Mouse (Mus musculus) heart, postnatal 10 days (tissue): Measurements from ENCODE around the gene Gm47791. TPM values are rescaled to one million over a fixed set of nuclear protein-coding genes. Genes with fewer than 3 reads are reported as not detected.

Source experiments
- DNase-seq, 2 experiments: peaks; one replicate each; pipeline ENCODE4 v3.0.0; 2021
- intact Hi-C: fragments of 180-260 bp; cut with DNase I; formaldehyde crosslinking; loops from one replicate; pipeline ENCODE4 v1.15.1; 2025
- total RNA-seq, 2 experiments: library from RNA; stranded (reverse); gene quantifications; 2 replicates each; pipeline ENCODE4 v1.2.3; 2021

Gm47791 gene
- total RNA-seq, result not detected

GRCm38 (mm10) chr1:82771022-82771586 lies at the start of gene Gm47791:
TSS of gene Gm47791 (minus strand) at chr1:82771243.
- intact Hi-C loops, result no loop called here
- no peak for DNase-seq

GRCm38 (mm10) chr1:82820626-82821186 lies 49.7 kb upstream of the Gm47791 start:
- no peak for DNase-seq
- intact Hi-C loops, result no loop called here

DNA sequence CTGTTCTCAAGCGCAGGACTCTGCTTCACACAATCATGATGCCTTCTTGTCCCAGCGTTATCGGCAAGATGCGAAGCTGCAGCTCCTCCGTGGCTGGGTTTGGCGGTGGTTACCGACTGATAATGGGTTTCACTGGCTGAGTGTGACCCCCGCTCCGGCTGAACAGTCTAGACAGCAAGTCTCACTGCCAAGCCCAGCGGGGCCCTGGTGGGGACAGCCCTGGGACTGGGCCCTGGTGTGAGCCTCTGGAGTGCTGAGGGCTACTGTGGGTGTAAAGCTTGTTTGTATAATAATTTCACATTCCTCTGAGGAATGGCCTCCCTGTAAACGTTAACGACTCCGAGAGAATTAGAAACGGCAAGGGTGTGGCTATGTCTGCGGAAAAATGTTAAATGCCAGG lies 49.1 kb upstream of the Gm47791 start:
- peak in 1 of 2 experiments; percentile 40 for DNase-seq
- intact Hi-C loops, result no loop called here

- intact Hi-C loops, result no loop called here
- DNase-seq, result no peak
Measured at GRCm38 (mm10) chr1:82819366-82819765, 48.3 kb upstream of the Gm47791 start.

GRCm38 (mm10) chr1:82815941-82816716 lies 45.1 kb upstream of the Gm47791 start:
- no peak for DNase-seq
- intact Hi-C loops, result no loop called here

GRCm38 (mm10) chr1:82811766-82812165 lies 40.7 kb upstream of the Gm47791 start:
- DNase-seq, result no peak
- intact Hi-C loops, result no loop called here

GRCm38 (mm10) chr1:82808564-82808963 lies 37.5 kb upstream of the Gm47791 start:
- DNase-seq, result no peak
- intact Hi-C loops, result no loop called here

GRCm38 (mm10) chr1:82807206-82807605 lies 36.2 kb upstream of the Gm47791 start:
- DNase-seq, result no peak
- intact Hi-C loops, result no loop called here

- peak; percentile 35 to 43 for DNase-seq
- intact Hi-C loops, result no loop called here
Measured at GRCm38 (mm10) chr1:82806391-82806790, 35.3 kb upstream of the Gm47791 start.

DNA sequence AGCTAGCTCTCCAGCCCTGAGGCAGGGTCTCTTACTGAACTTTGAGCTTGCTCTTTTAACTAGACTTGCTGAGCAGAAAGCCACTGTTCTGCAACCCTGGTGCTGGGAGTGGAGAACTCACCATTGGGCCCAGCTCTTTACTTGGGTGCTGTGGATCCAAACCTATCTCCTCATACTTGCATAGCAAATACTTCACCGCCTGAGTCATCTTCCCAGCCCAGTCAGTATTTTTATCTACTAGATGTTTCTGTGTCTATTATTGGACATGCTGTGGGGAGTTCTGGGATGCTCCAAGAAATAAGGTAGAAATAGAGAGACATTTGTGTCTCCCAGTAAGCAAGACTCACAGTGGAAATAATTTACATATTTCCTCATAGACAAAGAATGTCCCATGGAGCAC lies 33.0 kb upstream of the Gm47791 start:
- DNase-seq, result no peak
- intact Hi-C loops, result no loop called here

- intact Hi-C loops, result no loop called here
- no peak for DNase-seq
Measured at GRCm38 (mm10) chr1:82803608-82804007, 32.6 kb upstream of the Gm47791 start.

- intact Hi-C loops, result no loop called here
- DNase-seq, result no peak
Measured at GRCm38 (mm10) chr1:82801105-82801783, 30.2 kb upstream of the Gm47791 start.

GRCm38 (mm10) chr1:82798922-82799321 lies 27.9 kb upstream of the Gm47791 start:
- no peak for DNase-seq

DNA sequence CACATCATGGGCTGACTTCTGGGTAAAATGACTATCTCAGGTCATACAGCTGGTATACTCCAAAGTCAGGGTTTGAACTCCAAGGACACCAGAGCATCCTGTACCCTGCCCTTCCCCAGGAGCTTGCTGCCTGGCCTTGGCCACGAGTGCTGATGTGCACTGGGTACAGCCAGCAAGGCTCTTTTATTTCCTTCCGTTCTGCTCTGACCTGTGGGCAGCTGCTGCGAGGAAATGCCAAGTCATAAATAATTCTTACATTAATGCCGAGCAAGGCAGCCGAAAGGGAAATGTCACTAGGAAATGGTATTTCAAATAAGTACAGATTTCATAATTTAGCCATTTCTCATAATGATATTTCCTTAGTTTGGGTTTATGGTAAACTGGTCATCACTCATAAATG lies 27.3 kb upstream of the Gm47791 start:
- no peak for DNase-seq
- intact Hi-C loops, result no loop called here

More at GRCm38 (mm10) chr1:82798922-82799321, 27.9 kb upstream of the Gm47791 start:
- intact Hi-C loops, result no loop called here

DNA sequence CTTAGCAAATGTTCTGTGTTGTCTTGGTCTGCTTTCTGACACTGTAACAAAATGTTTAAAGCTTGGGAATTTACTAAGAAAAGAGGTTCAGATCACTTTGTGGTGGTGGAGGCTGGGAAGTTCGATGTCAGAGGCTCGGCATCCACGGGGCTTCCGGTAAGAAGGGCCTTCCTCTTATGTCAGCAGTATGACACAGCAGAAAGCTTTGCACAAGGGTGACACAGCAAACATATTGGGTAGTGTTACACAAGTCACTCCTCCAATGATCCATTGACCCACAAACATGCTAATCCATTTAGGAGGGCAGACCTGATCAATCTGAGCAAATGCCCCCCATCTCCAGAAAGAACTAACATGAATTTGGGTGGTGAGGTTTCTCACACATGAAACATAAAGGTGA lies 26.0 kb upstream of the Gm47791 start:
- intact Hi-C loops, result no loop called here
- no peak for DNase-seq

DNA sequence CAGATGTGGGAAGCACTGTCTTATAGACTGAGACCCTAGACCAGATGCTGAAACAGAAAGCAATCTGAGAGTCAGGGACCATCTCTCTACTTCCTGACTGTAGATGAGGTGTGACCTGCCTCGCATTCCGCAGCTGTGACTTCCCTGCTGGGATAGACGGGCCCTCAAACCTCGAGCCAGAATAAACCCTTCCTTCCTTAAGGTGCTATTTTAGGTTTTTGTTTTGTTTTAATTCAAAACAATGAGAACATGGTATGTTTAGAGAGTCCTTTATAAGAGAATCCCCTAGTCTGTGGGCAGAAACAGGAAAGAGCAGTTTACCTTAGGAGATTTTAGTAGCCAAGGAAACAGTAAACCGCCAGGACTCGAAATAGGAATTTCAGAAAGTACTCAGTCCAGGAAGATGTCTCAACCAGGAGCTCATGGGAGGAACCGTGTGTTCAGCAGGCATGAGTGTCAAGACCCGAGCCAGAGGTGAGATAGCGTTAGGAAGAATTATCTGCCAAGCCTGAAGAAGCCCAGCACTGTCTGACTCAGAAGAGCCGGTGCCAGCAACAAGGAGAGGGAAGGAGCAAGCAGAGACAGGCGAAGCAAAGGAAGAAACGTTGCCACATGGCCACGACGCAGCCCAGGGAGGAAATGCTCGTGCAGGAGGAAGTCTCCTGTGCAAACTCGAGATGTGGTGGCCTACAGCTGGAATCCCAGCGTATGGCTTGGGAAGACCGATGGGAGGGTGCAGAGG lies 24.8 kb upstream of the Gm47791 start:
- peak in 1 of 2 experiments; percentile 9 for DNase-seq
- intact Hi-C loops, result no loop called here

DNA sequence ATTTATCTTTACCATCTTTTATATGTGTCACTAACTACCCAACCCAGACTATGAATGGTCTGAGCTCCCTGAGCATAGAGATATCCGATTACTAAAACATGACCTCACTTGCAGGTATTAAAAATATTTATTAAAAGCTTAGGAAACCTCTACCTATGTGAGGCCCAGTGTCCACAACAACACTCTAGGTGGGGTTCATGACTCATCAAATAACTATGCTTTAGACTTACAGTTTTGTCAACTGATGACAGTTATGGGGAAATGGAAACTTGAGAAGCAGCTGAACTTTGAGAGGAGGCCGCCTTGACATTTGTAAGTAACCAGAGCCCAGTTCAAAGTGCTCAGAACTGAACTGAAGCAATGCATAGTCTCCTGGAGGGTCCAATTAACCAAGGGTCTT lies 24.2 kb upstream of the Gm47791 start:
- DNase-seq, result no peak
- intact Hi-C loops, result no loop called here

- intact Hi-C loops, result no loop called here
- no peak for DNase-seq
Measured at GRCm38 (mm10) chr1:82793986-82794385, 22.9 kb upstream of the Gm47791 start.

DNA sequence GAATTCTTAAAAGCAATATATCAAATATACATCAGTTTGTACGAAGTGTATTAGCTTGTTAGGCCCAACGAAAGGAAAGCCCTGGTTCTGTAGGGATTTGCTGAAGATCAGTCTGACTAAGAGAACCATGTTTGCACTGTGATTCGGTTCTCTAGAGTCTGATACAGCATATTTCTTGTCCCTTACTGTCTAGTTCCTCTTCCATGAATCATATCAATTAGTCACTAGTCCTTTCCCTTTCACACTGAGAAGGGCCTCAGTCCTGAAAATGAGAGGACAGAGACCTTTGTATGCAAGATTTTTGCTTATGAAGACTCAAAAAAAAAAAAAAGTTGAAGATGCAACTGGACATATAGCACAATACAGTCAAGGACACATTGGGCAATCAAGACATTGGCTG lies 22.1 kb upstream of the Gm47791 start:
- intact Hi-C loops, result no loop called here
- DNase-seq, result no peak

DNA sequence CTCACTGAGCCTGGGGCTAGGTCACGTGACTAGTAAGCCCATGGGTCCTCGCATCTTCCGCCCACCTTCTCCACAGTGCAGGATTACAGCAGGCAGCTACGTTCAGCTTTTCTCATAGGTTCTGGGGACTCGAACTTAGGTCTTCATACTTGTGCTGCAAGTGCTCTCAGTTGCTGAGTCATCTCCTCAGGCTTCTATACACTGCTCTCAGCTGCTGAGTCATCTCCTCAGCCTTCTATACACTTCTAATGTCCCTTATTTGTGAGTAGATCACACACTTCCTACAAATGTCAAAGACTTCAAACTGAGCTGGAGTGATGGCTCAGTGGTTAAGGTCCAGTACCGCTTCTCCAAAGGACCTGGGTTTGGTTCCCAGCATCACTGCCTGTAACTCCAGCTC lies 21.2 kb upstream of the Gm47791 start:
- intact Hi-C loops, result no loop called here
- DNase-seq, result no peak

DNA sequence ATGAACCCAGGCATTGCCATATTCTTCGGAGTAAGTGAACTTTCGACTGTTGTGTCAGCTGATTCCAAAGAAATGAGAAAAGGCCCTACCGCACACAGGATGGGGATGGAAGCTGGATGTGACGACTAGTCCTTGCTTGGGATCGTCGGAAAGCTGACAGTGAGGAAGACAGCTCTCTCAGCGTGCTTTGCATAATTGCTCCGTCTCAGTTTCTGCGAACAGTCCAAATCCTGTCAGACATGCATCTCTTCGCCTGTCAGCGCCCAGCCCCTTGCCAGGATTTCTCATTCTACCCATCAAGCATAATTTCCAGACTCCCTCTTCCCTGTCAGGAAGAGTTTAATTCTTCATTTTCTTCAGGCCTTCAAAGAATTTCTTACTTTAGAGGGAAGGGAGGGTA lies 20.1 kb upstream of the Gm47791 start:
- no peak for DNase-seq
- intact Hi-C loops, result no loop called here
